Mouse (Mus musculus) frontal cortex, adult (tissue): ENCODE measurements at regions not wholly inside any gene's neighbourhood (a gene's known extent, or its start where the extent isn't known, plus 50 kb on each side); places are given as distances from the start of the nearest gene placed in this dataset.

ENCODE experiments used
- ATAC-seq: cut with Nextera tagmentation; 2 replicates; pipeline ENCODE4 v1.9.2; 2017; ENCODE audit warnings: mild to moderate bottlenecking, moderate library complexity, mixed read lengths; ENCODE audit not compliant: low TSS enrichment

DNA sequence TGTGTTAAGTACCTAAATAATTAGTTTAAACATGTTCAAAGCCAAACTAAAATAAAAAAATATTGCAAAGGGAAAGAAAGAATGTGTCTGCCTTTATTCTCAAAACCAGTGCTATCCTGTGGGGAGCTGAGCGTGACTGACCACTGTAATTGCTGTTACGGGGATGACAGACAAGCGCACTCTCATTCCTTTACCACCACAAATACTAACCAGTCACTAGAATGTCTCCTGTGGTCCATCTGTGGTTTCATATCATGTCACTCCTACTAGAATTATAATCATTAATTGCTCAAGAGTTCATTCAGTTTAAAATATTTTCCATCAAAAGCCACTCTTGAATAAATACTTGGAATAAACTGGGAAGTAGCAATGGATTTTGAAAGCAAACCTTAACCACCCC is 268.8 kb downstream of the Epha4 start:
- ATAC-seq, result no peak

DNA sequence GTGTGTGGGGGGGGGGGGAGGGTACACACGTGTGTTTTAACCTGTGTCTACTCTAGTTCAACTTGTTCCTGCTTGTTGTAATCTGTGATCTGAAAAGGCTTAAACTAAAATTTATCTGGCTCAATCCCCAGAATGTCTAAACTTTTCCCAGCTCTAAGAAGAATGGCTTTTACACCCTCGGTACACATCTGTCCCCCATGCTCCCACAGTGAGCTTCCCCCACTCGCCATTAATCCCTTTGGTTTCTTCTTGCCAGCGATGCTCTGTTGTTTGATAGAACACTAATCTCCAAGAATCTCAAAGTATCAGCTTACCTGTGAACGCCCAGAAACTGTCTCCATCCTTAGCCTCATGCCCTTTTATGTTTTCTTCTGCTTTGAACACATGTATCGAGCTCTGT is 260.6 kb downstream of the Epha4 start:
- ATAC-seq, result no peak

DNA sequence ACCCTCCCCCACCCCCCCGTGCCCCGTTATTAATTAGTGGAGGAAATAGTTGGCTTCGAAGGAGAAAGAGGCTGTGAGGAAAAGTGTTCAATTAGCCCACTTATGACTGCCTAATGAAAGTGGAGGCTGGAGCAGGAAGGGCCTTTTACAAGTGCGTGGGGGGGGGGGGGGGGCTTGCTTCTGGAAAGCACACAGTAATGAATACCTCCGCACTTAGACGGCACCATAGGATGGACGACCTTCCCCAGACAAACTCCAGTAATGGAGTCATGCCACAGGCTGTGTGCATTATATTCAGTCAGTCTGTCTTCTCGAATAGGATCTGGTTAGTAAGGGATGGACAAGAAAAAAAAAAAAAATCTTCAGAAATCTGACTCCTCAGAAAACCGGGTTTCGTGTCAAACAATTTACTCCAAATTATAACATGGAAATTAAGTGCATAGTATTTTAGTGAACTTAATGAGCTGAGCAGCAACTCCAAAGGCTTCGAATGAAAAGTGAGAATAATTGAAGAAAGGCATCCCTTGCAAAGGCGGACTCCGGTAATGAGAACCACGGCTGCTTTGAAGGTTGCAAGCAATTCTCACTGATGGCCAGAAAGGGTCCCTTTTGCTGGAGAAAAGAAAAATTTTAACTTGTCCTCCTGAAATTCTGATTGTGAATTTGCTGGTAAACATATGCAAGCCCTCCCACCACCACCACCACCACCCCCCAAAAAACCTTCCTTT is 258.6 kb downstream of the Epha4 start:
- no peak for ATAC-seq

DNA sequence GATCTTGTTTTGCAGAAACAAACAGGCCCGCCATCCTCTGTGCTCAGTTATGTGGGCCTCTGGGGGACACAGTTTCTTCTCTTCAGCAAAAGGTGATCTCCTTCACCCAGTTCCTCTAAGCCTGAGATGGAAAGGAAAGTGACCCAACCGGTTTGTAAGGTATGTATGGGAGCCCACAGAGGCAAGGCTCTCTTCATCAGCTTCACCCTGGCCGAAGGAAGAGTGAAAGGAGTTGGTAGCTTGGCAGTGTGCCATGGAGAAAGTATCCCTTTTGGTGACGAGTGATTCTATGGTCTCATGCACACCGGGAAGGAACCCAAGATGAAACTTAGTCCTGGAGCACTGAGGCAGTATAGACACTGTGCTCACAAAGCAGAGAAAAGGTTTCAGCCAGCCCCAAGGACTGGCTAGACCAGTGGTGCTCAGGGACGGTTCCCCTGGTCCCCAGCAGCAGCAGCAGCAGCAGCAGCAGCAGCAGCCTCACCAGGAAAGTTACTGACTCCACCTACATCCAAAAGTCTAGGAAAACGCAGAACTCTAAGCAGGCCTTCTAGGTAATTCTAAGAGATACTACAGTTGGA is 256.1 kb downstream of the Epha4 start:
- ATAC-seq, result no peak

DNA sequence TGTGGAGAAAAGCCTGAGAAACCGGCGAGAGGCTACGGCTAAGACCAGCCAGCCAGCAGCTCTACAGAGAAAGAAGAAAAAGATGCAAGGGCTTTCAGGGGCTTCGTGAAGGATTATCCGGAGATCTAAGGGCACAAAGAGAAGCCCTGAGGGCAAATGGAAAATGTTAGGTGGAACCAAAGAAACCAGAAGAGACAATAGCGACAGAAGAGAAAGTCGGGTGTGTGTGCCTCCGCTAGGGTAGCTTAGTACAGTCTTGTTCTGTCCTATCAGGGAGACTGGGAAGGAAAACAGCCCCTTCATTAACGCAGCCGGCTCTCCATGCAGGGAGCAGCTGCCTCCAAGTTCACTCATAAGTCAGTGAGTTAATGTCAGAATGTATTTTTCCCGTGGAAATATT is 255.1 kb downstream of the Epha4 start:
- ATAC-seq, result no peak

DNA sequence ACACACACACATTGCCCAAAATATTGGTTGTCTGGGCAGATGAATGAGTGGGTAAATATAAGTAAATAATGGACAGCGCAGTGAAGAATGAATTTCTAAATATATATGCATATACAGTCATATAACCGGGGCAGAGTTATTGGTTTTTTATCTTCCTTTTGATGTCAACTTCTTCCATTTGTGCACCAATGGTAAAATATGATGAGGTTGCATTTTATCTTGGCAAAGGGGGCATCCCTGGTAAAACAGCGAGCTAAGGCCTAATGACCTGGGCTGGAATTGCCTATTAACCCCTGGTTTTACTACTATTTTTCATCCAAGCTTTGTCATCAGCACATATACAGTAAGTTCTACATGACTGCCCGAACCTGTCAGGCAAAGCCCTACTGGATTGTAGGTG is 253.2 kb downstream of the Epha4 start:
- no peak for ATAC-seq

DNA sequence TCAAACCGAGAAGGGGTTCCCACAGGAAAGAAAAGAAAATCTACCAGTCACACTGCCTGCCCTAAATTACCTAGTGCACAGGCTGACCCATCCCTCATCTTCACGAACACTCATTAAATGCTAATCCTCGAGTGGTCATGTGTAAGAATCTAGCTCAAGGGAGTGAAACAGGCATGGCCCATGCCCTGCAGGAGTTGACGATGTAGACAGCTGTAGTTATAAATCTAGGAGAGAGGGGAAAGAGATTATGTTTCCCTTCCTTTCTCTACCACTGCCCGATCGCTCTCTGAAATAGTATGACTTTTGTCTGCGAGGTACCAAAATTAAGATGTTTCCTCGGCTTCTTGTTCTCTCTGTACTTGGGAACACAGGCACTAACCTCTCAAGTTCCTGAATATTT is 249.2 kb downstream of the Epha4 start:
- no peak for ATAC-seq

DNA sequence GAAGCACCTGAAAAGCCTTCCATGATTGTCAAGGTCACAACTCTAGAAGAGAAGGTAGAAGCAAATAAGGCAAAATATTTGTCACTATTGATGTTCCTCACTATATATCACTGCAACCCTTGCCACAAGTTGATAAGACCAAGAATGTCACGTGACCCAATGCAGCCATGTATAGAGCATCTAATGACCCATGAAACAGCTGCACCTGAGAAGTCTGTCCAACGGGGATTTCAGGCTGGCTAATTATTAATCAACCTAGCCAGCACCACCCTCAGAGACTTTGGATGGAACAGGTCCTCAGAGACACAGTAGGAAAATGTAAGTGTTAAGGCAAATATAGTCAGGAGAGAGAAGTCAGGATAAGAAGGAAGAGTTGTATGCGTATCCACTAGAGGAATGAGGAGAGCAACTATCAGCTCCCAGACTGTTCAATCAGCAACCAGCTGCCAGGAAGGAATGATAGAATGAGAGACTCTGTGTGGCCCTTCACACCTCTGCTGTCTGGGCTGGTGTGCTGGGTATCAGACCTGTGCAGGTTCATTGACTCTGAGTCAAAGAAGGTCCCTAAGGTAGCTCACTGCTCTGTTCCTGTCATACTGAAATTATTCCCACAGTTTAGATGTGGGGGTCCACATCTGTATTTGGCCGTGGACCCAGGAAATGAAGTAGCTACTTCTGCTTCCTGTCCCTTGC is 247.4 kb downstream of the Epha4 start:
- no peak for ATAC-seq

DNA sequence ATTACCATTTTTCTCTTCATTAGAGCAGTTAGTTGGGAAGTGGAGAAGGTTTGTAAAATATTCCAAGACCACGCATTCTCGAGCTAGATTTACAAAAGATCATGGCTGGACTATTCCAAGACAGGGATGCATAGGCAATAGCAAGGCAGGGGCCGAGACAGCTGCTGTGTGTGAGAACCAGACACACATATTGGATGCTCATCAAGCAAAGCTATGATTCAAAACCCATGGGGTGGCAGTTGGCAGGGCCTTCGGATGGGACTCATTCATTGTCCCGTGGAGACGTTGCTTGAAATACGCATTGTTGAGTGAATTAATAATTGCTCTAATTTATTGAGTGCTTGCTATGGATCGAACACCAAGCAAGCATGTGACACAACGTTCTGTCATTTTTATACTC is 239.6 kb downstream of the Epha4 start:
- no peak for ATAC-seq

DNA sequence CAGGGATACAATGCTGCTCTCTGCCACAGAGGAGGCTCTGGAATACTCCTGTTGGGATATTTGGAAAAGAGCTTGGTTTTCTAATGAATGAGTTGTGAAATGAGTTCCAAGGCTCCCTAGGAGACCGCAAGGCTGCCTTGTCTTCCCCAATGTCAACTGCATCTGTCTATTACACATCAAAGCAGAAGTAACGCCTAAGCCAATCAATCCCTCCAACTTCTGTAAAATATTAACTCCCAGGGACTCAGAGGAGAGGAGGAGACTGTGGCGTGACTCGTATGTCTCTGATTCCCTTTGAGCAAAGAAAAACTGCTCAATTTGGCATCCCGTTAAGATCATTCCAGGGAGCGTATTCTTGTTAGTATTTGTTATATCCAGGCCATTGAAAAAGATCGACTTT is 235.3 kb downstream of the Epha4 start:
- ATAC-seq, result no peak

DNA sequence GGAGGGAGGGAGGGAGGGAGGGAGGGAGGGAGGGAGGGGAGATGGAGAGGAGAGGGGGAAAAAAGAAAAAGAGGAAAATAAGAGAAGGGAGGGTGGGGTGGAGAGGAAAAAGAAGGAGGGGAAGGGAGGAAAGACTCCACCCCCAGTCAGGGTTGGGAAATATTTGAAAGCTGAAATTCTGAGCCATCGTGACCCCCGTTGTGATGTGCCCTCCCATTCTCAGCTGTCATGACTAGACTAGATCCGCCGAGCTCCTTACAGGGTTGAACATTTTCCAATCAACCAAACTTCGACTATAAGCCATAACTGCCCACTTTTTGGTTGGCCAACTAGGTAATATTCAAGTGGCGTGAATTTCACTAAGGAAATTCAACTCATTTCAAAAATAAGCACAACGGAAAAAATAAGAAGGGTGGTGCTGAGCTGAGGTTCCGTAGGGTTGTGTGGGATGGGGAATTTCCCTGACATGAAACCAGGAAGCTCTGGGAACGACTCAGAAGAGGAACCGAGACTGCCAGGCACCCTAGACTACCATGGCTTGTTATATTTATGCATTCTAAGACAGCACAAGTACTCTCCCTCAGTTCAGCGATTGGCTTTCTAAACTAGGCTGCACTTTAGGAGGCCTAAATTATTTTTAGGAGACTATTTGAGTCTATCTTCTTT is 234.4 kb downstream of the Epha4 start:
- peak; percentile 79 for ATAC-seq

DNA sequence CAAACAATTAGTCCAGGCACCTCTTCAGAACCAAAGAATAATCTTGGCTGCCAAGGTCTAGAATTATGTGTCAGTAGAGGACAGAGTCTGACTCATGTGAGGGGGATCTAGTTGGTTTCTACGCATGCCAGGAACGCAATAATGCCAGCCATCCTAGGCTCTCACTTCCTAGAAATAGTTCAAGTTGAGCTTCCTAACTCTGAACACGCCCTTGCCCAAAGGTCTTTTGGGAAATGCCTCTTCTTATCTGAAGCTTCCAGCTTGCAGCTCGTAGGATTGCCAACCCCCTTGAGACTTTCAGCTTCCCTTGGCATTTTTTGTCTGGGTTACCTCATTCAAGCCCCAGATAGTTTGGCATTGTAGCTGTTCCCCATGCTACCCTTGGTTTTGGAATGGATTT is 233.1 kb downstream of the Epha4 start:
- ATAC-seq, result no peak

DNA sequence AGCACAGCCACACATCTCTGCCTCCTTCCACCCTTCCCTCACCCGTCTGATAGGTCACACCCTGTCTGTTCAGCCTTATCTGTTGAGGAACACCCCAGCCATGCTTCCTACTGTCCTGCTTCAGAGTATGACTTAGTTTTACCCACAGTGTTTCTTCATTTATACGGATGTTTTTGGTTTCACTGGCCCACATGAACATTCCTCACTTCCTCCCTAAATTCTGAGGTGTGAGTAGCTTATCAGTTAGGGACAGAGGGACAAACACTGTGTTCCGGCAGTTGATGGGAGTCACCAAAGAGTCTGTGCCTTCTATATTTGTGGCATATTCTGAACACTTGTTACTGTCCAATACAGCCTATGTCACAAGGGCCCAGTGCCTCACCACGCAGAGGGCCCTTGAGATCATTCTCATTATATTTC is 216.2 kb downstream of the Epha4 start:
- ATAC-seq, result no peak

DNA sequence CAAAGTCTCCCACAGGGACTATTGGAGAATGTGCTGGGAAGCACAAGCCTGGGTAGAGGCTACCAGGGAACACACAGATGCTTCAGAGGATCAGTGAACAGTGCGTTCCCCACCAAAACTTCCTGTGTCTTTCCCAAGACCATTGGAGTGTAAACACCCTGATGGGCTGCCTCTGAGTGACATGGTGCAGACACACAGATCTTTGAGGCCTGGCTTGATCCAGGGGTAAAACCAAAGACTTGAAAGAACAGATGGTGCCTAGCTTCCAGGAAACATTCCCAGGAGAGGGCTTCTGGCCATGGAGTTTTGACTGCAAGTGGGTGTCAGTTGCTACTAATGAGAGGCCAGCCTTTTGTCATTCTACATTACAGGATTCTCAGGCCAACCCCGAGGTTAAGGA is 214.1 kb downstream of the Epha4 start:
- no peak for ATAC-seq

DNA sequence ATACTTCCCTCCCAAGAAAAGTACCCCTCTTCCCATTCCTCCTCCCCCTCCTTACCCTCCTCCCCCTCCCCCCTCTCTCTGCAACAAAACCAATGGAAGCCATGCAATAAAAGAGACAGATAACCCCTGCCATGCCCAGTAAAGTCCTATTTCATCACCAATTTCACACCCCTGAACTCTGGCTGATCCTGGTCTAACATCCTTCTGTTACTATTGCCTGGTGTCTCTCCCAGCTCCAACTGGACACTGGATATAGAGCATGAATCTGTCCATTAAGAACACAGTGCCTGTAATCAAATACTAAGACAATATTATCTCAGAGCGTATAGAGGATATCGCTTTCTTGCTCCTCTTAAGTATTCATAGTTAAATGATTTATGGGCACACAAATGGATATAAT is 210.1 kb downstream of the Epha4 start:
- no peak for ATAC-seq

DNA sequence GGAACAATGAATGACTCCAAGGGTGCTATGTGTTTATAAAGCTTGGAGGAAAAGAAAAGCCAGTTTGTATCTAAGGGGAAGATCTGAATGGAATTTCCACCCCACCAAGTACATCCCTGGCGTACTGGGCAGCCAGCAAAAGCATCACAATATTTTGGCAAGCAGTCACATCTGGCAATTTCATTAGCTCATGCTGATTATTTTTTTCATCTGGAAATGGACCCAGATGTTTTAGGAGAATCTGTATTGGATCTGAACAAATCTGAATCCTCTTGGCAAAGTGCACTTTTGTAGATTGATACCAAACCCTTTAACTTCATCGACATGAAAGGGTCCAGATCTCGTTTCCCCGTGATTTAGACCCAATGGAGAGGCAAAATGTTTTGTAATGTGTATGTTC is 207.1 kb downstream of the Epha4 start:
- no peak for ATAC-seq

DNA sequence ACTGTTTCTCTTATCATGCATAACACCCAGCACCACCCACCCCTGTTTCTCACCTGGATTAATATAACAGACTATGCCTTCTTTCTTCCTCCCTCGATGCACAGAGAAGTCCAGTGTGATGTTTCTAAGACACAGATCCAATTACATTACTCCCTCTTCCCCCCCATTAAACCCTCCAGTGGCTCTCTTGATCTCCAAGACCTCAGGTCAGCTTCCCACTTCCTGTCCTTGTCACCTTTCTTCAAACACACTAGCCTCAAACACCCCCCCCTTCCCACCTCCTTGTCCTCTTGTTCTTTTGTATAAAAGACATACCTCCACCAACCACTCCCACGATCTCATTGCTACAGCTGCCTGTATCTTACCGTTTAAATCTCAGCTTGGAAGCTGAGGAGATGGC is 201.8 kb downstream of the Epha4 start:
- no peak for ATAC-seq

DNA sequence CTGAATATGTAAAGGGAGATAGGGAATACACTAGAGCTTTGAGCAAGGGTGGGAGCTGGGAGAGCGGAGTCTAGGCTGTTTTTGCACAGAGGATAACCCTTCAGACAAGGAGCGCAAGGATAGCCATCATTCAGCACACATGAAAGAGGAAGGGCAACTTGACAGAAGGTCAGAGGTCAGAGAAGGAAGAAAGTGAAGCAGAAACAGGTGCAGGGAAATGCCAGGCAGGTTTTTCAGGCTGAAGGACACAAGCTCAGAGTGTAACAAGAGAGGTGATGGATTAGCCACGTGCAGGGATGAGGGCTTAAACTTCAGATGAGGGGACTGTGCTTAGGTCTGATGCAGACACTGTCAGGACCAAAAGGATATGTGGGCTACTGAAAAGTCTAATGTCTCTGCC is 199.5 kb downstream of the Epha4 start:
- no peak for ATAC-seq

DNA sequence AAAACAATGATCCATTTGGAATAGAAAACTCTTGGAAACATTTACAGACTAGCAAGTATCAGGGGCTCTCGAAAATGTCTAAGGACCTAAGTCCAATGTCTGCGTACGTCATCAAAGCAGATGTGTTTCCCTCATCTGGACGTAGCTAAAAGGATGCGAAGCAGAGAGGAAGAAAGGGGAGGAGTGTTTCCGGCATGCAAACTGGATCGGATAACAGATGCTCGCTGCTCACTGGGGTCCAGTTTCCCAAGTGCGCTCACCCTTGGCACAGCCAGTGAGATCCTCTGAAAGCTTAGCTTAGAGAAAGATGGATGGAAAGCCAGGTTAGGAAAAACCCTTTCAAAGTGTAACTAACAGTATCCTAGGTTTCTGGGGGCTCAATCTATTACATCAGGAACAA is 198.7 kb downstream of the Epha4 start:
- no peak for ATAC-seq
